Mouse (Mus musculus): Measurements from ENCODE around the gene Unc5c. TPM values are rescaled to one million over a fixed set of nuclear protein-coding genes. Genes with fewer than 3 reads are reported as not detected.

Unc5c gene
- polyA plus RNA-seq, 1 experiment = 0.22 TPM

DNA sequence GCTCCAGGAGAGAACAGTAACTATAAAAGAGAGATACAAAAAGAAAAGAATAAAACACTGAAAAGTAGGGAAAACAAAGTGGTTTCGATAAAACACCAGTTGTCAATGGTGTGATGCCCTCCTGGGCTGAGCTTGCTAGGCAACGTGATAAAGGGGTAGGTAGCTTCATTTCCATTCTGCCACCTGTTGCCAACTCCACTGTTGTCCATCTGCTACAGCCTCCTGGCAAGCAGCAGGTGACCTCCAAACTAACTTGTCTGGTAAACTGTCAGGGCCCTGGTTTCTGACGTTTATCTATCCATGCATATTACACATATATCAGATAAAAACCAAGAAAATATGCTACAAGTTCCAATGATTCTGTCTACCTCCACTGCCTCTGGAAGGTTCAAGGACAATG, 344.6 kb downstream of the Unc5c start:
- Histone ChIP-seq H3K36me3 (ENCODE audit: control insufficient read depth, insufficient read depth, low read length) (no peaks in the 10 kb centered on the region), H3K27ac (ENCODE audit: control insufficient read depth, insufficient read depth, low read depth, low read length) (no peak overlapping the region), H3K4me1 (ENCODE audit: control insufficient read depth, insufficient read depth, low read length) (no peaks in the 10 kb centered on the region), H3K4me3 (ENCODE audit: control insufficient read depth, low read depth, low read length) (no peak overlapping the region), H3K27me3 (ENCODE audit: control insufficient read depth, insufficient read depth, low read length) (no peaks in the 10 kb centered on the region)
- no peak for TF ChIP-seq CTCF (IDR thresholded peaks at IDR 0.05; ENCODE audit: control insufficient read depth, insufficient read depth, insufficient replicate concordance, low read depth, low read length)
- TF ChIP-seq POLR2A (IDR thresholded peaks at IDR 0.05; ENCODE audit: control insufficient read depth, low read depth, low read length) = no peak

DNA sequence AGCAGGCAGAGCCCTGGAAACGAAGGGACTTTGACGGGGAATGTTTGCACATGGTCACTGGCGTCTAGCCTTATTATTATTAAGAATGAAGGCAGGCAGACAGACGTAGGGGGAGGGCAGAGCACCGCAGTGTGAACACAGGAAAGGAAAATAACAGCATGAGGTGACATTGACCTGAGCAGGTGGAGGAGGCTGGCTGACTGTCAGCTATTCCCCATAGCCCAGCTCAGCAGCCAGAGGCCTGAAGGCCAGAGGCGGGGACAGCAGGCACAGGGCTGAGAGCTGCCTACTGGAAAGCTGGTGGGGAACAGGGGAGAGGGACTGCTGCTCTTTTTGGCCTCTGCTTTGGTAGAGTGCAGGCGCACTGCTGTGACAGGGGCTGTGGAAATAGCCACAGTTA, 345.9 kb downstream of the Unc5c start:
- Histone ChIP-seq H3K4me3 (ENCODE audit: control insufficient read depth, low read depth, low read length) (no peak overlapping the region), H3K36me3 (ENCODE audit: control insufficient read depth, insufficient read depth, low read length) (no peaks in the 10 kb centered on the region), H3K27me3 (ENCODE audit: control insufficient read depth, insufficient read depth, low read length) (no peaks in the 10 kb centered on the region), H3K27ac (ENCODE audit: control insufficient read depth, insufficient read depth, low read depth, low read length) (no peak overlapping the region), H3K4me1 (ENCODE audit: control insufficient read depth, insufficient read depth, low read length) (no peaks in the 10 kb centered on the region)
- TF ChIP-seq CTCF (IDR thresholded peaks at IDR 0.05; ENCODE audit: control insufficient read depth, insufficient read depth, insufficient replicate concordance, low read depth, low read length) (no peak), POLR2A (IDR thresholded peaks at IDR 0.05; ENCODE audit: control insufficient read depth, low read depth, low read length) (no peak)

DNA sequence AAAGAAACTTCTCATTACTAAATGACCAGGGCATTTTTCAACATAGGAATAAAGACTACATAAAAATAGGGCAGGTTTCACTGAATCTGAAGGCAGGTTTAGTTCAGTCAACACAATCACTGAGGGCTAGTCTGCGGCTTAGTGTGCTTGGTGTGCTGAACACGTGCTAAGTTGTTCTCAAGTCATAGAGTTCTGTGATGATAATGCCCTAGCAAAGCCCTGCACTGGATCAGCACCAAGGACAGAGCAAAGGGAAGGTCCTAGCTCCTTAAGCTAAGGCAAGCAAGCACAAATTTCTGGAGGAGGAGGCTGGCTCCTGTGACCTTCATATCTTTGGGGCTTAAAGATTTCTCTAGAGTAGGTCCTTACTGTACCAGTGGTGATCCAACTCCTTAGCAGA, 346.3 kb downstream of the Unc5c start:
- no peaks in the 10 kb centered on the region for H3K36me3 ChIP-seq (ENCODE audit: control insufficient read depth, insufficient read depth, low read length)
- H3K27ac ChIP-seq (ENCODE audit: control insufficient read depth, insufficient read depth, low read depth, low read length) = no peak overlapping the region

DNA sequence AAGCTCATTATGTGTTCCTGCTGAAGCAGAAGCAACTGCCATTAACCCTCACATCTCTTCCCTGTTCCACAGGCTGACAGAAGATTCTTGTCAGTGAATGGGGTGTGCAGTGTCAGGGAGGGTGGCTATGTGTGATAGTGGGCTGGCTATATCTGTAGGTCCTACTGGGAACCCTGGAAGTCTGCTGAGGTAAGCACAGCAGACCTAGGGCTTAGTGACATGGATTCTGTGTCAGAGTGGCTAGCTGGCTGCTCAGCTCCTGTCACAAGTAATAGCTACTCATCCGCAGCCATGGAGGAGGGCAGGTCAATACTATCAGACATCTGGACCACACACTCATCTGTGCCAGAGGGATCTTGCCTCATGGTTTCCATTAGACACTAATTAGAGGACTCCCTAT, 349.8 kb downstream of the Unc5c start:
- Histone ChIP-seq H3K36me3 (ENCODE audit: control insufficient read depth, insufficient read depth, low read length) (no peaks in the 10 kb centered on the region), H3K4me1 (ENCODE audit: control insufficient read depth, insufficient read depth, low read length) (no peaks in the 10 kb centered on the region), H3K27me3 (ENCODE audit: control insufficient read depth, insufficient read depth, low read length) (no peaks in the 10 kb centered on the region), H3K27ac (ENCODE audit: control insufficient read depth, insufficient read depth, low read depth, low read length) (no peak overlapping the region), H3K4me3 (ENCODE audit: control insufficient read depth, low read depth, low read length) (no peak overlapping the region)
- TF ChIP-seq POLR2A (IDR thresholded peaks at IDR 0.05; ENCODE audit: control insufficient read depth, low read depth, low read length) (no peak), CTCF (IDR thresholded peaks at IDR 0.05; ENCODE audit: control insufficient read depth, insufficient read depth, insufficient replicate concordance, low read depth, low read length) (no peak)

More for the DNA sequence above, 346.3 kb downstream of the Unc5c start:
- H3K4me3 ChIP-seq (ENCODE audit: control insufficient read depth, low read depth, low read length) = no peak overlapping the region
- H3K27me3 ChIP-seq (ENCODE audit: control insufficient read depth, insufficient read depth, low read length) = no peaks in the 10 kb centered on the region
- TF ChIP-seq CTCF (IDR thresholded peaks at IDR 0.05; ENCODE audit: control insufficient read depth, insufficient read depth, insufficient replicate concordance, low read depth, low read length) (no peak), POLR2A (IDR thresholded peaks at IDR 0.05; ENCODE audit: control insufficient read depth, low read depth, low read length) (no peak)
- no peaks in the 10 kb centered on the region for H3K4me1 ChIP-seq (ENCODE audit: control insufficient read depth, insufficient read depth, low read length)

DNA sequence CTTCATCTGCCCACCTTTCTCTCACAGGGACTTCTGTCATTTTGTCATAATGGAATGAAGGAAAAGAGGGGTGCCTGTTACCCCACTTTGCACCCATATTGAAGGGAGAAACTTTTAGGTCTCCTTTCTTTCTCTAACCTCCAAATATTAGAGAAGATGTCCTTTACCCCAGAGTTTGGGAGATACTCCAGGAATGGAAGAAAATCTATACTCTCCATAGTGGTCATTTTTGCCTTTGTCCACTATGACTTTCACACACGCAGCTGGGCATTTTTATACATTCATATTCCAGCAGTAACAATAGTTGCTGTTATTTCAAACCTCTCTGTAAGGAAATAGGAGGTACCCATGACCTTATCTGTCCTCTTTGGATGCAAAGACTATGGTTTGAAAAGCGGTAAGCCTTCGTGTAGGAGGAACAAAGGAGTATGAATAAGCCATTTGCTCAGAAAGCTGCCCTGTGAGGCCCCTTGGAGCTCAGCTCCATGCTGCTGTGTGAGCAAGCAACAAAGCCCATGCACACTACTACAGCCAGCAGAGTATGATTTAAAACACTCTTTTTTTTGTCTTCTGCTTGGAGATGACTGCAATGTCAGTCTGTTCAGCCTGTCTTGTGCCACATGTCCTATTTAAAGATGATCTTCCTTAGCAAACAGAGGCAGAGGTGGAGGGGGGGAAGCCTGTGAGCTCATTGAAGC, 353.7 kb downstream of the Unc5c start:
- Histone ChIP-seq H3K27me3 (ENCODE audit: control insufficient read depth, insufficient read depth, low read length) (no peaks in the 10 kb centered on the region), H3K27ac (ENCODE audit: control insufficient read depth, insufficient read depth, low read depth, low read length) (no peak overlapping the region), H3K36me3 (ENCODE audit: control insufficient read depth, insufficient read depth, low read length) (no peaks in the 10 kb centered on the region), H3K4me3 (ENCODE audit: control insufficient read depth, low read depth, low read length) (no peak overlapping the region), H3K4me1 (ENCODE audit: control insufficient read depth, insufficient read depth, low read length) (no peaks in the 10 kb centered on the region)
- no peak for TF ChIP-seq POLR2A (IDR thresholded peaks at IDR 0.05; ENCODE audit: control insufficient read depth, low read depth, low read length)
- no peak for TF ChIP-seq CTCF (IDR thresholded peaks at IDR 0.05; ENCODE audit: control insufficient read depth, insufficient read depth, insufficient replicate concordance, low read depth, low read length)

DNA sequence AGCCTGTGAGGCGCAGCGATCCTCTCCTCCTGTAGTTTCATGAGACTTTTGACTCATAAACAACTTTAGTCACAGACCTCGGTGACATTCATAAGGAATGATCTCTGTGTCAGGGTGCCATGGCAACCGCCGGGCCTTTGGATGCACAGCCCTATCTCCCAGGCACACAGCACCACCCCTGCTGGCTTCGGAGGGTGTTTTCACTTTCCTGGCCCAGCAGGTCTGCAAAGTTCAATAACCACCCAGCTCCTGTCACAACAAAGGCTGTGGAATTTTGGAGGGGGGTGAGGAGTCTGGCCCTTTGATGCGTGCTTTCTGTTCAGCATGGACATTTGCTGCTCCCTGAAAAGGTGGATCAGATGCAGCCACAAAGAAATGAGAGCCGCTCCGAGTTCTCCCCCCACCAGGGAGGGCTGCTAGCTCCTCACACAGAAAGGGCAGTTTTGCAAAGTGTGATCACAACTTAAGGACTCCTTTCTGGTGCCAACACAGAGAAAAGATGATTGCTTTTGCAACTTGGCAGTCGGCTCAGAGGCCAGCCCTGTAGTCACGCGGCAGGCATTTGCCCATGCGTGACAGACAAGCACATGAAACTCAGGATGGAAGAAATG, 354.4 kb downstream of the Unc5c start:
- Histone ChIP-seq H3K27ac (ENCODE audit: control insufficient read depth, insufficient read depth, low read depth, low read length) (no peak overlapping the region), H3K4me3 (ENCODE audit: control insufficient read depth, low read depth, low read length) (no peak overlapping the region), H3K27me3 (ENCODE audit: control insufficient read depth, insufficient read depth, low read length) (no peaks in the 10 kb centered on the region), H3K36me3 (ENCODE audit: control insufficient read depth, insufficient read depth, low read length) (no peaks in the 10 kb centered on the region), H3K4me1 (ENCODE audit: control insufficient read depth, insufficient read depth, low read length) (no peaks in the 10 kb centered on the region)
- TF ChIP-seq CTCF (IDR thresholded peaks at IDR 0.05; ENCODE audit: control insufficient read depth, insufficient read depth, insufficient replicate concordance, low read depth, low read length) (no peak), POLR2A (IDR thresholded peaks at IDR 0.05; ENCODE audit: control insufficient read depth, low read depth, low read length) (no peak)

DNA sequence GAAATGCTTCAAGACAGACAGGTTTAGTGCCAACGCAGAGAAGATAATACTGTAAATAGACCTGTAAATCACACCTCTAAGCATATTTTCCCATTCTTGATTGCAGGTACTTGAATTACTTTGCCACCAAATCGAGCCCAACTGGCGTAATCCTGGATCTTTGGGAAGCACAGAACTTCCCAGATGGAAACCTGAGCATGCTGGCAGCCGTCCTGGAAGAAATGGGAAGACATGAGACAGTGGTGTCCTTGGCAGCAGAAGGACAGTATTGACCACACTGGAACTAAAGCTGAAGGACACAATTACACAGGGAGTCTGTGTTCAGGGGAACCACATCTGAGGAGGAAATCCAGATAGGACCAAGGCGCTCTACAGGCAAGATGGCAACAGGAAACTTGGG, 363.3 kb downstream of the Unc5c start:
- no peaks in the 10 kb centered on the region for H3K36me3 ChIP-seq (ENCODE audit: control insufficient read depth, insufficient read depth, low read length)
- no peak overlapping the region for H3K27ac ChIP-seq (ENCODE audit: control insufficient read depth, insufficient read depth, low read depth, low read length)
- no peak overlapping the region for H3K4me3 ChIP-seq (ENCODE audit: control insufficient read depth, low read depth, low read length)
- H3K4me1 ChIP-seq (ENCODE audit: control insufficient read depth, insufficient read depth, low read length) = no peaks in the 10 kb centered on the region
- H3K27me3 ChIP-seq (ENCODE audit: control insufficient read depth, insufficient read depth, low read length) = no peaks in the 10 kb centered on the region
- TF ChIP-seq POLR2A (IDR thresholded peaks at IDR 0.05; ENCODE audit: control insufficient read depth, low read depth, low read length) (no peak), CTCF (IDR thresholded peaks at IDR 0.05; ENCODE audit: control insufficient read depth, insufficient read depth, insufficient replicate concordance, low read depth, low read length) (no peak)

Data from testis, adult 2 months (tissue).